Mouse (Mus musculus) kidney, postnatal 0 days (tissue): ENCODE measurements at regions not wholly inside any gene's neighbourhood (a gene's known extent, or its start where the extent isn't known, plus 50 kb on each side); places are given as distances from the start of the nearest gene placed in this dataset.

Experiments
- ATAC-seq: fragments of 200-750 bp; cut with Nextera tagmentation; replicated peaks from 2 replicates; pipeline ENCODE4 v1.8.0; 2017; ENCODE audit warnings: low read depth, moderate number of reproducible peaks, moderate TSS enrichment, moderate library complexity; ENCODE audit not compliant: low FRiP score
- DNase-seq: peaks from one replicate; pipeline ENCODE4 v3.0.0-alpha.2; 2016; ENCODE audit warnings: low spot score
- H3K27ac ChIP-seq: fragments of 300-500 bp; sonication (generic); 2 replicates; pipeline ENCODE4 v1.5.1; 2014; ENCODE audit warnings: mild to moderate bottlenecking
- H3K27me3 ChIP-seq: fragments of 300-500 bp; sonication (generic); 2 replicates; pipeline ENCODE4 v1.6.1; 2014; ENCODE audit warnings: low read length, mixed read lengths; ENCODE audit not compliant: insufficient read depth
- H3K36me3 ChIP-seq: fragments of 300-500 bp; sonication (generic); 2 replicates; pipeline ENCODE4 v1.6.1; 2014; ENCODE audit warnings: low read length, mixed read lengths; ENCODE audit not compliant: insufficient read depth
- H3K4me1 ChIP-seq: fragments of 300-500 bp; sonication (generic); replicated peaks from 2 replicates; pipeline ENCODE4 v1.6.1; 2014; ENCODE audit warnings: antibody characterized with exemption, low read length, mixed read lengths; ENCODE audit not compliant: insufficient read depth
- H3K4me2 ChIP-seq: fragments of 300-500 bp; sonication (generic); 2 replicates; pipeline ENCODE4 v1.6.1; 2014; ENCODE audit warnings: mild to moderate bottlenecking, low read length, moderate library complexity, mixed read lengths
- H3K4me3 ChIP-seq: fragments of 300-500 bp; sonication (generic); replicated peaks from 2 replicates; pipeline ENCODE4 v1.5.1; 2014; ENCODE audit warnings: low read depth, low read length
- H3K9ac ChIP-seq: fragments of 300-500 bp; sonication (generic); 2 replicates; pipeline ENCODE4 v1.6.1; 2014; ENCODE audit warnings: low read depth, low read length
- H3K9me3 ChIP-seq: fragments of 300-500 bp; sonication (generic); replicated peaks from 2 replicates; pipeline ENCODE4 v1.6.1; 2016; ENCODE audit warnings: low read length, inconsistent platforms, mixed read lengths
- CTCF ChIP-seq: IDR thresholded peaks from 2 replicates; pipeline ENCODE4 v1.5.1; 2016; ENCODE audit warnings: antibody characterized with exemption, low read depth, mild to moderate bottlenecking, moderate library complexity
- WGBS: fragments of 180-500 bp; shearing (Covaris S2); extraction: QIAGEN DNeasy Blood & Tissue Kit; methylation state at CpG from one replicate; pipeline ENCODE4 v1.1.7; 2014; 5-methylcytosine and 5-hydroxymethylcytosine counted together

DNA sequence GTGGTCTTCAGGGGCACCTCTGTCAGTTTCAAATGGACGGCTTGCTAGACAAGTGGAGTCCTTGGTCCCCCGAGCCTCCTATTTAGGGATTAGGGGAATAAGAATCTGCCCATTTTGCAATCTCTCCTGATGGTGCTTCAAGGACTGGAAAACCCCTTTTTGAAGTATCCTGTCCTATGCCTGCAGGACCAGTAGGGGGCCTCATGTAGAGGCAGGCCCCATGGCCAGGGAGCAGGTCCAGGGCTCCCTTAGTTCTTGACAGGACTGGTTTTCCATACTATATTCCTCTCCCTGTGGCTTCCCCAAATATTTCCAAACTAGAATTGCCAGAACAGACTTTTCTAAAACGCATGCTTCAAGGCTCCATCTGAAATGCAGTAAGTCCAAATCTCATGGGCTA, 332.6 kb downstream of the Fut8 start:
- no peak overlapping the region for H3K9ac ChIP-seq
- H3K36me3 ChIP-seq = no peaks in the 10 kb centered on the region
- no peaks in the 10 kb centered on the region for H3K4me1 ChIP-seq
- 81% methylated on average over 3 of the region's 3 CpGs for WGBS
- no peak overlapping the region for H3K4me2 ChIP-seq
- peak; percentile 19 for DNase-seq
- no peaks in the 10 kb centered on the region for H3K9me3 ChIP-seq
- H3K4me3 ChIP-seq = no peak overlapping the region
- no peak overlapping the region for H3K27ac ChIP-seq
- ATAC-seq = no peak
- H3K27me3 ChIP-seq = no peaks in the 10 kb centered on the region
- TF ChIP-seq CTCF = peak; percentile 55

DNA sequence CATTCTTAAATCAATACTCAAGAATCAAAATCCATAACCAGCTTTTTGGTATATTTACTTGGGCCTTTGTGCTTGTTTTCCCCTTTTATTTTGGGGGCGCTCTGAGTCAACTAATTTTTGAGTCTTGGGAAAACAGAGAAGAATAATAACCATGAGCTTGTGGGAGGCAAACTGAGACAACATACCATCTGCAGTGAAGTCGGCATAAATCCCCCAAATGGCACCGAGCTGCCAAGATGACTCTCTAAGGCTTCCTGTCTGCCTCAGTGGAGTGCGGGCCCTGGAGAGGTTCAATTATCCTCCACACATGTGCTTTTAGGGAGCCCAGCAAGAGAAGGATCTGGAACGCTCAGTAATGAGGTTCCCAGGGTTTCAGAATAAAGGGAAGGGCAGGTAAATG, 333.1 kb downstream of the Fut8 start:
- no peaks in the 10 kb centered on the region for H3K4me1 ChIP-seq
- no peak overlapping the region for H3K27ac ChIP-seq
- H3K9ac ChIP-seq = no peak overlapping the region
- H3K27me3 ChIP-seq = no peaks in the 10 kb centered on the region
- H3K4me2 ChIP-seq = no peak overlapping the region
- WGBS = 51% methylated on average over 5 of the region's 5 CpGs
- no peak for TF ChIP-seq CTCF
- no peaks in the 10 kb centered on the region for H3K36me3 ChIP-seq
- no peak overlapping the region for H3K4me3 ChIP-seq
- no peaks in the 10 kb centered on the region for H3K9me3 ChIP-seq
- ATAC-seq (no peak), DNase-seq (no peak)

DNA sequence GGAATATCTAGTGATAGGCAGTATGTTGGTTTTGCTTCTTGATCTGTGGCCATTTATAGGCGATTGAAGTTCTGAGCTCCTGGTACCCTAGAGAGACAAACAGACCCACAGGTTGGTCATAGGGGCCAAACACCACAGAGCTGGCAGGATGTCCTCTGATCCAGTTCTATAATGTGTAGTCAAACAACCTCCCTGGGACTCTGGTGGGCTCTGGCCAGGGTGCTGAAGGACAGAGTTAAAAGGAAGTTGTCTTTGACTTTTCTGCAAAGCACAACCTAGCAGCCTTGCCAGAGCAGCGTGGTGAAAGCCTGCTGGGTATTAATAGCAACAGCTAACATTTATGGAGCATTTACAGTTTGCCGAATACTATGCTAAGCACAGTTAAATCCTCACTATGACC, 337.1 kb downstream of the Fut8 start:
- Histone ChIP-seq H3K4me2 (no peak overlapping the region), H3K36me3 (no peaks in the 10 kb centered on the region), H3K4me3 (no peak overlapping the region), H3K9ac (no peak overlapping the region), H3K4me1 (no peaks in the 10 kb centered on the region), H3K27me3 (no peaks in the 10 kb centered on the region), H3K27ac (no peak overlapping the region), H3K9me3 (no peaks in the 10 kb centered on the region)
- WGBS = 56% methylated on average over 3 of the region's 3 CpGs
- ATAC-seq = no peak
- TF ChIP-seq CTCF = no peak
- peak; percentile 56 for DNase-seq

DNA sequence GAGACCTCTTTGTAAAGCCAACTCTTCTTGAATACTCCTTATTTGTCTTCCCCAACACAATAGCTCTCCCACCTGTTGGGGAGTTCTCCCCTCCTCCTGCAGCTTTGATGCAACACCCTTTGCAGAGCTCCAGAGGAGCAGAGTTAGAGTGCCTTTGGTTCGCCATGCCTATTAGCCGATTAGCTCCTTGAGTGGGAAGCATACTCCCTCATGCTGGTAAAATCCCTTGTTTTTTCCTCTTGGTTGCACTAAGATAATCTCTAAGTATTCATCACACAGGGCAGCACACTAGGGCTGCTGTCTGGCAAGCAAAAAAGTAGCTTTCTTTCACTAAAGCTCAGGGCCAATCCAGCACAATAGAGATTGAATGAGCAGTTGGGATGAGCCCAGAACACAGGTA, 350.4 kb downstream of the Fut8 start:
- H3K36me3 ChIP-seq = no peaks in the 10 kb centered on the region
- H3K4me1 ChIP-seq = no peaks in the 10 kb centered on the region
- no peaks in the 10 kb centered on the region for H3K9me3 ChIP-seq
- ATAC-seq (no peak), DNase-seq (no peak)
- no peak for TF ChIP-seq CTCF
- no peak overlapping the region for H3K9ac ChIP-seq
- H3K27me3 ChIP-seq = no peaks in the 10 kb centered on the region
- H3K4me2 ChIP-seq = no peak overlapping the region
- no peak overlapping the region for H3K4me3 ChIP-seq
- 80% methylated on average over 2 of the region's 2 CpGs for WGBS
- no peak overlapping the region for H3K27ac ChIP-seq

DNA sequence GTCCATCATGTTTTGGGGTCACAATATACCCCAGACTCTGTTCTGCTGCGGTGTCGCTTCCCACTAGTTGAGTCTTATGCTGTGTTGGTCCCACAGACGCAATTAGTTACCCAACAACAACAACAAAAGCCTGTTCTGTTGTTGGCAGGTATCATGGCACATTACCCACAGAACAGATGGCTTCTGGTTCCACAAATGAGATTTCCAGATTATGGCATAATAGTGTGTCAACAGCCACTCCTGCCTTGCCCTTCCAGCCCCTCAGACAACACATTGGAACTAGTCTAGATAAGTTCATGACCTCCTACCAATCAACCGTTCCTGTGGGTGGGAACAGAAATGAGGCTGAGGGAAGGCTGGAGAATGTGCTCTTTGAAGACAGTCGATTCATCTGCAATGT, 351.5 kb downstream of the Fut8 start:
- Histone ChIP-seq H3K4me3 (no peak overlapping the region), H3K27me3 (no peaks in the 10 kb centered on the region), H3K36me3 (no peaks in the 10 kb centered on the region), H3K4me1 (no peaks in the 10 kb centered on the region), H3K9me3 (no peaks in the 10 kb centered on the region), H3K9ac (no peak overlapping the region), H3K27ac (no peak overlapping the region), H3K4me2 (no peak overlapping the region)
- 67% methylated on average over 5 of the region's 5 CpGs for WGBS
- DNase-seq (no peak), ATAC-seq (no peak)
- TF ChIP-seq CTCF = no peak

DNA sequence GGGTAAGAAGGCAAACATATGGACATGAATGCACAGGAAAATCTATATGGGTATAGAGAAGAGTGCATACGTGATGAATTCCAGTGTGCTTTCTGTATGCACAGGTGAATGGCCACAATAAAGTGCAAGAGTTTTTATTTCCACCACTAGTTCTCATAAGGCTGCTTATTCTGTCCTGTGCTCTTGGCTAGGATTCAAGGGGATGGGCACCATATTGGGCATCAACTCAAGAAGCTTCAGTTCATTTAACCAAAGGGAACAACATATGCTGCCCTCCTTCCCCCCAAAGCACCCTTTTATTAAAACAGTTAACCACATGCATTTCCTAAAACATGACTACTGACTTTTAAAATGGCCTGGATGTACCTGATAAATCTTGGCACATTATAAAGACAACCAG, 356.2 kb downstream of the Fut8 start:
- H3K9me3 ChIP-seq = no peaks in the 10 kb centered on the region
- H3K4me1 ChIP-seq = 0 out of 2 replicates have a peak, but pooled peaks cover 11% of the 10 kb centered on the region
- 97% methylated on average over 1 of the region's 1 CpGs for WGBS
- no peak overlapping the region for H3K9ac ChIP-seq
- no peak overlapping the region for H3K27ac ChIP-seq
- no peak for DNase-seq
- ATAC-seq = no peak
- no peak overlapping the region for H3K4me3 ChIP-seq
- no peak for TF ChIP-seq CTCF
- H3K27me3 ChIP-seq = no peaks in the 10 kb centered on the region
- H3K4me2 ChIP-seq = no peak overlapping the region
- H3K36me3 ChIP-seq = no peaks in the 10 kb centered on the region

DNA sequence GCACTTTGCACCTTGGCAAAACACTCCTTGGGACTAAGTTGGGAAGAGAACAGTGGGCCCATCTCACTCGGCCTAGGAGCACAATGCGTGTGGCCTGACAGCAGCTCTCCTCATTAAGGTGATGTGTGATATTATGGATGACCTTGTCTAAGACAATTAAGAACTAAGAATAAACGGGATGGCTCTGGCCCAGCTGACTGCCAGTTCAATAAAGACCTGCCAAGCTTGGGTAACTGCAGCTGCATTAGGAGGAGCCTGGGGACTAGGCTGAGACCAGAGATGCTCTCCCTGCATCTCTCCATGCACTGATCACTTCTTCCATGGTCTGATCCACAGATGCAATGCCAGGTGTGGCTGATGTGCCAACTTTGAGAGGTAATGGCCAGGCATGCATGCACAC, 356.7 kb downstream of the Fut8 start:
- H3K4me1 ChIP-seq = 0 out of 2 replicates have a peak, but pooled peaks cover 11% of the 10 kb centered on the region
- WGBS = 50% methylated on average over 3 of the region's 3 CpGs
- no peak for DNase-seq
- no peak overlapping the region for H3K4me3 ChIP-seq
- no peak overlapping the region for H3K9ac ChIP-seq
- H3K9me3 ChIP-seq = no peaks in the 10 kb centered on the region
- no peaks in the 10 kb centered on the region for H3K36me3 ChIP-seq
- H3K4me2 ChIP-seq = no peak overlapping the region
- no peaks in the 10 kb centered on the region for H3K27me3 ChIP-seq
- no peak for TF ChIP-seq CTCF
- no peak overlapping the region for H3K27ac ChIP-seq
- no peak for ATAC-seq
